Mouse (Mus musculus): ENCODE data around the gene Tapbp.
"Not testable (repeated sequence)": the region's sequence is repeated elsewhere in the genome, so short reads cannot be mapped to it uniquely, and the experiment has no call there.

The Tapbp gene

GRCm38 (mm10) chr17:33915671-33916250 is at the start of gene Tapbp, which contains the start of gene Zbtb22:
Tapbp (plus strand) TSS chr17:33915899.
Zbtb22 (plus strand) TSS chr17:33915904.
- peak; percentile 83 to 88 for DNase-seq (ENCODE audit: low spot score in 2 of 2)

- DNase-seq (ENCODE audit: low spot score in 2 of 2) = not testable (repeated sequence)
These were observed 42.2 kb upstream of the Tapbp start, which contains the start of gene Gm7029 for GRCm38 (mm10) chr17:33873537-33873936. Gm7029 (plus strand) TSS chr17:33873837.

- DNase-seq (ENCODE audit: low spot score in 2 of 2) = no peak
These were observed 41.3 kb upstream of the Tapbp start for GRCm38 (mm10) chr17:33874411-33874810.

- DNase-seq (ENCODE audit: low spot score in 2 of 2) = not testable (repeated sequence)
These were observed 39.9 kb upstream of the Tapbp start for GRCm38 (mm10) chr17:33875797-33876196.

- not testable (repeated sequence) for DNase-seq (ENCODE audit: low spot score in 2 of 2)
These were observed 31.4 kb upstream of the Tapbp start for GRCm38 (mm10) chr17:33884320-33884719.

GRCm38 (mm10) chr17:33887802-33888201 is 27.9 kb upstream of the Tapbp start:
- DNase-seq (ENCODE audit: low spot score in 2 of 2) = not testable (repeated sequence)

- DNase-seq (ENCODE audit: low spot score in 2 of 2) = not testable (repeated sequence)
These were observed 27.5 kb upstream of the Tapbp start for GRCm38 (mm10) chr17:33888230-33888629.

- not testable (repeated sequence) for DNase-seq (ENCODE audit: low spot score in 2 of 2)
These were observed 25.7 kb upstream of the Tapbp start for GRCm38 (mm10) chr17:33889941-33890532.

- peak; percentile 98 to 99 for DNase-seq (ENCODE audit: low spot score in 2 of 2)
These were observed 25.1 kb upstream of the Tapbp start, which contains the start of gene Kifc1 for GRCm38 (mm10) chr17:33890533-33891059. Kifc1 (minus strand) TSS chr17:33890661.

- DNase-seq (ENCODE audit: low spot score in 2 of 2) = no peak
These were observed 24.3 kb upstream of the Tapbp start for GRCm38 (mm10) chr17:33891357-33891756.

GRCm38 (mm10) chr17:33891892-33892291 is 23.8 kb upstream of the Tapbp start:
- not testable (repeated sequence) for DNase-seq (ENCODE audit: low spot score in 2 of 2)

- DNase-seq (ENCODE audit: low spot score in 2 of 2) = no peak
These were observed 23.3 kb upstream of the Tapbp start for GRCm38 (mm10) chr17:33892429-33892828.

GRCm38 (mm10) chr17:33893011-33893410 is 22.7 kb upstream of the Tapbp start:
- DNase-seq (ENCODE audit: low spot score in 2 of 2) = not testable (repeated sequence)

- DNase-seq (ENCODE audit: low spot score in 2 of 2) = no peak
These were observed 18.4 kb upstream of the Tapbp start for GRCm38 (mm10) chr17:33897114-33897794.

GRCm38 (mm10) chr17:33898193-33898592 is 17.5 kb upstream of the Tapbp start:
- DNase-seq (ENCODE audit: low spot score in 2 of 2) = not testable (repeated sequence)

GRCm38 (mm10) chr17:33899642-33900041 is 16.1 kb upstream of the Tapbp start:
- no peak for DNase-seq (ENCODE audit: low spot score in 2 of 2)

- DNase-seq (ENCODE audit: low spot score in 2 of 2) = no peak
These were observed 15.3 kb upstream of the Tapbp start for GRCm38 (mm10) chr17:33900281-33900988.

- DNase-seq (ENCODE audit: low spot score in 2 of 2) = no peak
These were observed 14.7 kb upstream of the Tapbp start for GRCm38 (mm10) chr17:33900989-33901314.

- DNase-seq (ENCODE audit: low spot score in 2 of 2) = no peak
These were observed 14.0 kb upstream of the Tapbp start for GRCm38 (mm10) chr17:33901653-33902052.

GRCm38 (mm10) chr17:33902079-33902478 is 13.6 kb upstream of the Tapbp start:
- no peak for DNase-seq (ENCODE audit: low spot score in 2 of 2)

GRCm38 (mm10) chr17:33902491-33902890 is 13.2 kb upstream of the Tapbp start:
- no peak for DNase-seq (ENCODE audit: low spot score in 2 of 2)
